27 mouse cellular contexts compared by ENCODE assay signal in the genomic region with DNA sequence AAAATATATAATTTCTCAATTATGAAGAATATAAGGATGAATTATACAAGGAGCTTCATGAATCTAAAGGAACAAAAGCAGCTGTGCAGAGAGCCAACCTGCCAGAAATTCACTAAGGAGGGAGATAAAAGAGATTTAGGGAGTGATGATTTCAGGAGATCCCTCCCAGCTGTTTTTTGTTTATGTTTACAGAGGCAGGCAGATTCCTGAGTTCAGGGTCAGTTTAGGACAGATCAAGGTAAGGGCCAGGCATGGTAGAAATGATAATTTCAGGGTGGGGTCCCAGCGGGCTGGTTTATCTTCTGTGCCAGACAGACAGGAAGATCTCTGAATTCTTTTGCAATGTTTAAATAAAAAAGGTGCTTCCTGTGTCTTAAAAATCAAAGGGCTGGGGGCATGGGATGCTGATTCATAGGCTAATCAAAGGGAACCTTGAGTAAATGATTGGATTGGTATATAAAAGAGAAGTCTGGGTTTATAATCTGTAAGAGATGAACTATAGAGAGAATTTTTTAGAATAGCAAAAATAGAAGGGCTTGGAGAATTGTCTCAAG.
"Had no signal": no experiment of that assay in that cellular context is flagged by ENCODE, and none has a peak within 500 bp of the region (broad histone marks: within the 10 kb centered on the region; RNA-seq: fewer than 3 reads in every experiment).

No protein-coding gene starts in this region.

- H3K9me3 ChIP-seq: heart, embryonic 13.5 days; heart, embryonic 15.5 days; hindbrain, embryonic 13.5 days; hindbrain, embryonic 15.5 days; limb, embryonic 10.5 days; limb, embryonic 12.5 days; liver, embryonic 13.5 days; liver, embryonic 15.5 days had no signal

- H3K4me1 ChIP-seq: heart, embryonic 13.5 days; heart, embryonic 15.5 days; hindbrain, embryonic 13.5 days; hindbrain, embryonic 15.5 days; limb, embryonic 10.5 days; limb, embryonic 12.5 days; liver, embryonic 13.5 days; liver, embryonic 15.5 days had no signal

- H3K27ac ChIP-seq: gastrocnemius, adult 2 months; heart, adult 2 months; heart, embryonic 13.5 days; heart, embryonic 15.5 days; hindbrain, embryonic 13.5 days; hindbrain, embryonic 15.5 days; hindbrain, postnatal 0 days; layer of hippocampus, adult 2 months; left cerebral cortex, adult 2 months; limb, embryonic 10.5 days; limb, embryonic 12.5 days; liver, embryonic 13.5 days; liver, embryonic 15.5 days had no signal

- DNase-seq: gastrocnemius, adult 2 months; gastrocnemius, postnatal 14 days; gastrocnemius, postnatal 36 days; heart, adult 11 months; heart, adult 2 months; heart, postnatal 14 days; heart, postnatal 36 days; kidney, adult 18-20 months; kidney, adult 8-10 months; kidney, postnatal 10 days; kidney, postnatal 25 days; kidney, postnatal 4 days; liver; liver, embryonic 13.5 days had no signal

- H3K4me2 ChIP-seq: heart, embryonic 11.5 days; heart, embryonic 13.5 days; heart, embryonic 15.5 days; hindbrain, embryonic 13.5 days; hindbrain, embryonic 15.5 days; limb, embryonic 12.5 days; liver, embryonic 11.5 days; liver, embryonic 13.5 days; liver, embryonic 15.5 days had no signal

- H3K36me3 ChIP-seq: heart, embryonic 13.5 days; heart, embryonic 15.5 days; hindbrain, embryonic 13.5 days; hindbrain, embryonic 15.5 days; limb, embryonic 10.5 days; limb, embryonic 12.5 days; liver, embryonic 13.5 days; liver, embryonic 15.5 days had no signal

- H3K27me3 ChIP-seq: heart, embryonic 13.5 days; heart, embryonic 15.5 days; hindbrain, embryonic 13.5 days; hindbrain, embryonic 15.5 days; limb, embryonic 12.5 days; liver, embryonic 13.5 days; liver, embryonic 15.5 days had no signal

- H3K9ac ChIP-seq: heart, embryonic 13.5 days; heart, embryonic 15.5 days; hindbrain, embryonic 13.5 days; hindbrain, embryonic 15.5 days; limb, embryonic 12.5 days; liver, embryonic 13.5 days; liver, embryonic 15.5 days had no signal

- ATAC-seq: hindbrain, postnatal 0 days; intestine, embryonic 16.5 days had no signal

- H3K4me3 ChIP-seq: gastrocnemius, adult 2 months; heart, adult 2 months; heart, embryonic 13.5 days; heart, embryonic 15.5 days; hindbrain, embryonic 13.5 days; hindbrain, embryonic 15.5 days; layer of hippocampus, adult 2 months; left cerebral cortex, adult 2 months; limb, embryonic 10.5 days; limb, embryonic 12.5 days; liver, embryonic 13.5 days; liver, embryonic 15.5 days had no signal
